Mouse (Mus musculus) kidney, embryonic 15.5 days (tissue): ENCODE measurements around the gene Depdc5. TPM values are rescaled to one million over a fixed set of nuclear protein-coding genes. Genes with fewer than 3 reads are reported as not detected.
"Not testable (repeated sequence)": the region's sequence is repeated elsewhere in the genome, so short reads cannot be mapped to it uniquely, and the experiment has no call there.

ENCODE experiments used
- ATAC-seq: fragments of 200-750 bp; cut with Nextera tagmentation; replicated peaks from 2 replicates; pipeline ENCODE4 v1.8.0; 2017; ENCODE audit warnings: moderate TSS enrichment; ENCODE audit not compliant: low FRiP score
- H3K27ac ChIP-seq: fragments of 300-500 bp; sonication (generic); 2 replicates; pipeline ENCODE4 v1.5.1; 2015; ENCODE audit warnings: mild to moderate bottlenecking, inconsistent platforms
- H3K27me3 ChIP-seq: fragments of 300-500 bp; sonication (generic); 2 replicates; pipeline ENCODE4 v1.6.1; 2015; ENCODE audit warnings: inconsistent platforms
- H3K36me3 ChIP-seq: fragments of 300-500 bp; sonication (generic); 2 replicates; pipeline ENCODE4 v1.6.1; 2015; ENCODE audit warnings: inconsistent platforms
- H3K4me1 ChIP-seq: fragments of 300-500 bp; sonication (generic); 2 replicates; pipeline ENCODE4 v1.6.1; 2015; ENCODE audit warnings: inconsistent platforms
- H3K4me2 ChIP-seq: fragments of 300-500 bp; sonication (generic); 2 replicates; pipeline ENCODE4 v1.6.1; 2015; ENCODE audit warnings: moderate library complexity, mild to moderate bottlenecking, inconsistent platforms
- H3K4me3 ChIP-seq: fragments of 300-500 bp; sonication (generic); replicated peaks from 2 replicates; pipeline ENCODE4 v1.5.1; 2015; ENCODE audit warnings: mild to moderate bottlenecking, inconsistent platforms
- H3K9ac ChIP-seq: fragments of 300-500 bp; sonication (generic); 2 replicates; pipeline ENCODE4 v1.6.1; 2015; ENCODE audit warnings: mild to moderate bottlenecking, inconsistent platforms
- H3K9me3 ChIP-seq: fragments of 300-500 bp; sonication (generic); replicated peaks from 2 replicates; pipeline ENCODE4 v1.6.1; 2016; ENCODE audit warnings: inconsistent platforms
- WGBS: fragments of 180-500 bp; shearing (Covaris S2); methylation state at CpG from one replicate; pipeline ENCODE4 v1.1.7; 2015; ENCODE audit warnings: mixed read lengths; 5-methylcytosine and 5-hydroxymethylcytosine counted together
- polyA plus RNA-seq: library from polyadenylated mRNA; unstranded; fragments of >200 nt; fragmentation: Nextera tagmentation; extraction: Ambion mirVana; gene quantifications from 2 replicates; pipeline ENCODE4 v1.2.1, GENCODE M21; 2015

The Depdc5 gene
- polyA plus RNA-seq, 1 experiment from 2014 or later, result 24.0 TPM

DNA sequence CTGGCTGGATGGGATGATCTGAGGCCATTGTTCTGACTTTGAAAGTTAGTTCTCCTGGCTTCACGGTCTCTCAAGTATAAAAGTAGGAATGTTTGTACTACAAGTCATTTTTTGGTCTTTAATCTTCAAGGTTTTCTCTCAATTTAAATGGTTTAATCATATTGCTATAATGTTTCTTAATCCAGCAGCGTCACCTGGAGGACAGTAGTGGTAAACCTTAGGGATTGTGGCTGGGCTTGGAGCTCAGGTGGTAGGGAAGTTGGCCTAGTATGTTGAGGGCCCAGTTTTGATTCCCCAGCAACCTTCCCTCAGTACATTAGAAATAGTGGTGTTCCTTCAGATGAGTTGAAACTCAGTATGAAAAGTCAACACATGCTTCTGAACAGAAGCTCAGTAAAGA, 158.1 kb downstream of the Depdc5 start:
- Histone ChIP-seq H3K27ac (no peak overlapping the region), H3K27me3 (no peaks in the 10 kb centered on the region), H3K36me3 (peaks cover 48% of the 10 kb centered on the region), H3K9me3 (no peaks in the 10 kb centered on the region), H3K4me2 (no peak overlapping the region), H3K4me3 (no peak overlapping the region), H3K9ac (no peak overlapping the region), H3K4me1 (peaks cover 37% of the 10 kb centered on the region)
- ATAC-seq, result no peak
- WGBS, result 89% methylated on average over 2 of the region's 2 CpGs

DNA sequence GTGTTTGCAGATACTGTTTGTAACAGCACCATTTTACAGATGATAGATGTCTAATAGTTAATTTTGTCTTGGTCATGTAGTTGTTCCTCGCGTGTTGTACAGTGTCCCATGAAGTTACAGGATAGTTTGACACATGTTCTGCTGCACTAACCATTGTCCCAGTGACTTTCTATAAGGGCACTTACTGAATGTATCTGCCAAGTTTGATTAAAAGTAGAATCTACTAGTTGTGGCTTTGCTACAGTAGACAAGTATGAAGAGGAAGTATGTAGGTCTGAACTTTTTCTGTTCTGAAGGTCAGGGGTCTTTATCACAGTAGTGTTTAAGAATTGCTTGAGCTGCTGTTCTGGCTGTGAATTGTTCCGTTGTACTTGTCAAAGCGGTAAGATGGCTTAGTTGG, 159.8 kb downstream of the Depdc5 start:
- Histone ChIP-seq H3K9me3 (no peaks in the 10 kb centered on the region), H3K4me3 (no peak overlapping the region), H3K9ac (no peak overlapping the region), H3K27me3 (no peaks in the 10 kb centered on the region), H3K4me2 (no peak overlapping the region), H3K36me3 (peaks cover 54% of the 10 kb centered on the region), H3K27ac (no peak overlapping the region), H3K4me1 (peaks cover 28% of the 10 kb centered on the region)
- whole genome bisulfite sequencing, result 92% methylated on average over 4 of the region's 4 CpGs
- no peak for ATAC-seq

DNA sequence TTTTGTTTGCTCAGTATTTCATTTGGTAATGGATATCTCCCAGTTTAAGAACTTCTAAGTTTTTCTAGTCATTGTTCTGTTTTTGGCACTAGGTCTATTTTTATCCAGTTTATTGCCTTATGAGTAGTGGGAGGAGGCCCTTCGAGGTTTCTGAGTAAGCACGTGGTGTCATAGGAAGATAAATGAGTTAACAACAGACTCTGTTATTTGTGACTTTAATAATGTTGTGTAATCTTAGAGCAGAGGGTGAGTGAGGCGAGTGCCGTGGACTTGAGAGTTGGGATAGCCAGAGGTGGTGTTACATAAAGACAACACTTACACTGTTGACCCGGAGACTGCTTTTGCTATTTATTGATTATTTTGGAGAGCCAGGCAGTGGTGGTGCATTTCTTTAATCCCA, 161.0 kb downstream of the Depdc5 start:
- H3K9me3 ChIP-seq, result no peaks in the 10 kb centered on the region
- H3K27ac ChIP-seq, result no peak overlapping the region
- H3K27me3 ChIP-seq, result no peaks in the 10 kb centered on the region
- H3K36me3 ChIP-seq, result peaks cover 65% of the 10 kb centered on the region
- H3K4me1 ChIP-seq, result peaks cover 27% of the 10 kb centered on the region
- 33% methylated on average over 5 of the region's 5 CpGs for WGBS
- H3K4me3 ChIP-seq, result no peak overlapping the region
- ATAC-seq, result no peak
- no peak overlapping the region for H3K4me2 ChIP-seq
- H3K9ac ChIP-seq, result no peak overlapping the region

DNA sequence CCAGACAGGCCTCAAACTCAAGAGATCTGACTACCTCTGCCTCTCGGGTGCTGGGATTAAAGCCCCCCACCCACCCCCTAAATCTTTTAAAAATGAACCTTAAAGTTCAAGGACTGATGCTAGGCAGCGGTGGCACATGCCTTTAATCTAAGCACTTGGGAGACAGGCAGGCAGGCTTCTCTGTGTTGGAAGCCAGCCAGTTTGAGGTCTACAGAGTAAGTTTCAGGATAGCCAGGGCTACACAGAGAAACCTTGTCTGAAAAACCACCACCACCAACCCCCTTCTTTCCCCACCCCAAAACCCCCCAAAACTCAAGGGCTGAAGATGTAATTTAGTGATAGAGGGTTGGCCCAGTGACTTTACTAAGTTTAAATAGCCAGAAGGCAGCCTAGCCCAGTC, 165.2 kb downstream of the Depdc5 start:
- H3K27ac ChIP-seq, result no peak overlapping the region
- no peak for ATAC-seq
- 79% methylated on average over 2 of the region's 2 CpGs for WGBS
- no peaks in the 10 kb centered on the region for H3K27me3 ChIP-seq
- H3K36me3 ChIP-seq, result peaks cover 44% of the 10 kb centered on the region
- H3K9me3 ChIP-seq, result no peaks in the 10 kb centered on the region
- no peak overlapping the region for H3K9ac ChIP-seq
- no peak overlapping the region for H3K4me2 ChIP-seq
- peaks cover 7% of the 10 kb centered on the region for H3K4me1 ChIP-seq
- H3K4me3 ChIP-seq, result no peak overlapping the region

DNA sequence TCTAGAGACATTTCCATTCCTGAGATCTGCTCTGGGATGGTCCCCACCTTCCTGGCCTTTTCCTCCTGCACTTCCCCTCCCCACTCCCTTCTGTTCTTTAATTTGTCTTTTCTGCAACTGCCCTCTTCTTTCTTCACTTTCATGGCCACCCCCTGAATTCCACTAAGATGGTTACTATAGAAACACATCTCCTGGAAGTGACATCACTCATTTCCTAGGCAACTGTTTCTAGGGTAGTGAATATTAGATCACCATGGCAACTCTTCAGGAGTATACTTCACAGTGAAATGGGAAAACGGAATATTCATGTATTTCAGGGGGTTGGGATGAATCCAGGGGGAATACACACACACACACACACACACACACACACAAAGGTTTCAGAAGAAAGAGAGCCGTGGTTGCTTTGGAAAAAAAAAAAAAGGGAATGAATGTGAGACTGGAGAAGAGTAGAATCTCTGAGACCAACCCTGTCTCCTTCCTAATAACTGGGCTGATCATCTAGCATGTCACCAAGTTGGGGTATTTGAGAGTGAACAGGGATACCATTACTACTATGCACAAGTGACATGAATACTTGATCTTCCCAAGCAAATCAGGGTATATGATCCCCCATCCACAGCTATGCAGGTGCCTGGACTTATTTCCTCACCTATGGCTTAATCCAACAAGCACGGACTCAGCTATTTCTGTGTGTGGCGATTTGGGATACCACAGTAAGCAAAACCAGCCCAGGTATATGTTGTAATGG, 167.1 kb downstream of the Depdc5 start:
- 65% methylated on average over 4 of the region's 4 CpGs for WGBS
- H3K9ac ChIP-seq, result no peak overlapping the region
- H3K4me1 ChIP-seq, result peaks cover 6% of the 10 kb centered on the region; the same call in 1 of the 2 replicates
- peaks cover 28% of the 10 kb centered on the region for H3K36me3 ChIP-seq
- no peak overlapping the region for H3K27ac ChIP-seq
- no peak overlapping the region for H3K4me3 ChIP-seq
- H3K9me3 ChIP-seq, result no peaks in the 10 kb centered on the region
- no peak overlapping the region for H3K4me2 ChIP-seq
- no peaks in the 10 kb centered on the region for H3K27me3 ChIP-seq
- ATAC-seq, result no peak

DNA sequence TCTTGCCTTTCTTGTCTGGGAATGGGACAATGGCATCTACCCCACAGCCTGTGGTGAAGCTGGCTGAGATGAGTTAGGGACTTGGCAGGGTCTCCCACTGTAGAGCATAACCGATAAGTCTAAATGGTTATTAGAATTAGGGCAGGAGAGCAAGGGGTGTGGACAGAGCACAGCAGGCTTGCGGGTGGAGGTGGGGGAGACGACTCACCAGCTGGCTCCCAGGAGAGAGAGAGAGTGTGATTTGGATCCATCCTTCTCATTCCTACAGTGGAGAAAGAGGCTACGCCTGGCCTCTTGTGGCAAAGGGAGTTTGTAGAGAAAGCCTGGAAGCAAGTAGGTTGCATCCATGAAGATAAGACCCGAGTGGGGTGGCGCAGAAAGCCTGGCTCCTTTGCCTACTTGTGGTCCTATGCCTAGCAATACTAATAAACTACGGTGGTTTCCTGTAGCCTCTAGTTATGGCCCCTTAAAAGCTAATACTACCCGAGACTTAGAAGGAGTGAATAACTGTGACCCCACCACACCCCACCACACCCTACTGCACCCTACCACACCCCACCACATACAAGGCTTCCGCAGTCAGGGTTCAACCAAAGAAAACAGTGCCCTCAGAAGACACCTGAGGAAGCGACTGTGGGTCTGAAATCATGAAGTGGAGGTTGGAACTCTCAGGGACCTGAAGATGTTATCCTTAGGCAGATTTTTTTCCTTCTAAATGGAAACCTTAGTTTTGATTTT, 168.7 kb downstream of the Depdc5 start:
- no peaks in the 10 kb centered on the region for H3K27me3 ChIP-seq
- H3K27ac ChIP-seq, result no peak overlapping the region
- H3K36me3 ChIP-seq, result peaks cover 19% of the 10 kb centered on the region
- 80% methylated on average over 10 of the region's 10 CpGs for WGBS
- no peak overlapping the region for H3K4me2 ChIP-seq
- ATAC-seq, result no peak
- H3K4me3 ChIP-seq, result no peak overlapping the region
- peaks cover 6% of the 10 kb centered on the region; the same call in 1 of the 2 replicates for H3K4me1 ChIP-seq
- H3K9me3 ChIP-seq, result no peaks in the 10 kb centered on the region
- no peak overlapping the region for H3K9ac ChIP-seq

DNA sequence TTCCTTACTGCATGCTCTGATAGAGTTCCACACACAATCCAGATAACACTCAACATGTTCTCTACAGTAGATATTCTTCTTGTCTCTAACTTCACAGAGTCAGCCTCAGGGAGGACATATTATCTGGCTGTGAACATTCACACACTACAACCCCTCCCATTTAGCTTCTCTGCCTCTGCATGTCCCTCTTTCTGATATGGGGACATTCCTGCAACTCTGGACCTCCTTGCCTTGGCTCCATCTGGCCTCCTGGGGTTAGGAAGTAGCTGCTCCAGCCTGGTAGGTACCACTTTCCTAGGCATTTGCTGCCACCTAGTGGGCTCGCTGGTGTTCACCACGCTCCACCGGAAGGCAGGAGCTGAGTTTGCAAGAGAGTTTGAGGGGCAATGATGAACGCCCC, 169.6 kb downstream of the Depdc5 start:
- no peak overlapping the region for H3K4me3 ChIP-seq
- 2% methylated on average over 4 of the region's 4 CpGs for WGBS
- peak; percentile 80 for ATAC-seq
- H3K9ac ChIP-seq, result no peak overlapping the region
- no peaks in the 10 kb centered on the region for H3K9me3 ChIP-seq
- no peaks in the 10 kb centered on the region for H3K27me3 ChIP-seq
- no peak overlapping the region for H3K4me2 ChIP-seq
- H3K4me1 ChIP-seq, result peaks cover 6% of the 10 kb centered on the region; the same call in 1 of the 2 replicates
- H3K27ac ChIP-seq, result no peak overlapping the region
- H3K36me3 ChIP-seq, result peaks cover 15% of the 10 kb centered on the region

DNA sequence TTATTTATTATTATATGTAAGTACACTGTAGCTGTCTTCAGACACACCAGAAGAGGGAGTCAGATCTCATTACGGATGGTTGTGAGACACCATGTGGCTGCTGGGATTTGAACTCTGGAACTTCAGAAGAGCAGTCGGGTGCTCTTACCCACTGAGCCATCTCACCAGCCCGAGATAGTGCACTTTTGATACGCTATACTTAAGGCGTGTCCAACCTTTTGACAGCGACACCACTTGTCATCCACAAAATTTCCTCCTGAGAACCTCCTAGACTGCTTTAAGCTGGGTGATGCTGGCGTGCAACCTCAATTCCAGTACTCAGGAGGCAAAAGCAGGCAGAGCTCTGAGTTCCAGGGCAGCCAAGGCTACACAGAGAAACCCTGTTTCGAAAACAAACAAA, 170.1 kb downstream of the Depdc5 start:
- WGBS, result 44% methylated on average over 8 of the region's 8 CpGs
- H3K27me3 ChIP-seq, H3K9me3 ChIP-seq, ATAC-seq, H3K4me2 ChIP-seq, H3K4me3 ChIP-seq, H3K9ac ChIP-seq, H3K27ac ChIP-seq, H3K4me1 ChIP-seq: not testable (repeated sequence)
- peaks cover 11% of the 10 kb centered on the region for H3K36me3 ChIP-seq

DNA sequence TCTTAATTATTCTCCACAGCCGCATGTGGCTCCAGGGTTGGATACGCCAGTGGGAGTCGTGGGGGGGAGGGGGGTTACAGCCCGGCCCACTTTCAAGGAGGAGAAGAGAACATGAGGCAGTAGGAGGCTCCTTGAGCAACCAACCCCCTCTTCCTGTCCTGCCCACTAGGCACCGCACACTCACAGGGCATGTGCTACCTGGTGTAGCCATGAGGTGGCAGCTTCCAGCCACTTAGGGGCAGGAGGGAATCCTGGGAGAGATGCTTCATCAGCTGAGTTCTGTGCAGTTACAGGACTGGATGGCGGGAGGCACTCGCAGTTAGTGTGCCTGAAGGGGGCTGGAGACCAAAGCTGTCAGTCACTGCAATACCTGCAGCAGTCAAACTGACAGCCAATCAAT, 170.6 kb downstream of the Depdc5 start:
- ATAC-seq, result no peak; the same call in 1 of the 2 replicates
- no peak overlapping the region for H3K4me3 ChIP-seq
- WGBS, result 15% methylated on average over 7 of the region's 7 CpGs

DNA sequence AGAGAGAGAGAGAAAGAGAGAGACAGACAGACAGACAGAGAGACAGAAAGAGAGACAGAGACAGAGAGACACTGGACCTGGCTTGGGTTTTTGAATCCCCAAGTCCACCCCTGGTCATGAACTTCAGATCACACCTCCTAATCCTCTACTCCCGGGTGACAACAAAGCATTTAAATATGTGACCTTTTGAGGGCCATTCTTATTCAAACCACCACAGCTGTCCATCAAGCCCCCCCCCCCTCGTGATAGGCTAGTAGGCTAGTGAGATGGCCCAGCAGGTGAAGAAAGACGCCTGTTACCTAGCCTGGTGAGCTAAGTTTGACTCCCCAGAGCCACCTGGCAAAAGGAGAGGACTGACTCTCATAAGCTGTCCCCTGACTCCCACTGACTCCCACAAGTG, 171.4 kb downstream of the Depdc5 start:
- WGBS, result 45% methylated on average over 3 of the region's 3 CpGs
- no peak for ATAC-seq

More for the DNA sequence above, 170.6 kb downstream of the Depdc5 start:
- Histone ChIP-seq H3K27me3 (no peaks in the 10 kb centered on the region), H3K4me1 (peaks cover 6% of the 10 kb centered on the region; the same call in 1 of the 2 replicates), H3K9me3 (no peaks in the 10 kb centered on the region), H3K36me3 (peaks cover 6% of the 10 kb centered on the region), H3K4me2 (no peak overlapping the region), H3K27ac (no peak overlapping the region), H3K9ac (no peak overlapping the region)

DNA sequence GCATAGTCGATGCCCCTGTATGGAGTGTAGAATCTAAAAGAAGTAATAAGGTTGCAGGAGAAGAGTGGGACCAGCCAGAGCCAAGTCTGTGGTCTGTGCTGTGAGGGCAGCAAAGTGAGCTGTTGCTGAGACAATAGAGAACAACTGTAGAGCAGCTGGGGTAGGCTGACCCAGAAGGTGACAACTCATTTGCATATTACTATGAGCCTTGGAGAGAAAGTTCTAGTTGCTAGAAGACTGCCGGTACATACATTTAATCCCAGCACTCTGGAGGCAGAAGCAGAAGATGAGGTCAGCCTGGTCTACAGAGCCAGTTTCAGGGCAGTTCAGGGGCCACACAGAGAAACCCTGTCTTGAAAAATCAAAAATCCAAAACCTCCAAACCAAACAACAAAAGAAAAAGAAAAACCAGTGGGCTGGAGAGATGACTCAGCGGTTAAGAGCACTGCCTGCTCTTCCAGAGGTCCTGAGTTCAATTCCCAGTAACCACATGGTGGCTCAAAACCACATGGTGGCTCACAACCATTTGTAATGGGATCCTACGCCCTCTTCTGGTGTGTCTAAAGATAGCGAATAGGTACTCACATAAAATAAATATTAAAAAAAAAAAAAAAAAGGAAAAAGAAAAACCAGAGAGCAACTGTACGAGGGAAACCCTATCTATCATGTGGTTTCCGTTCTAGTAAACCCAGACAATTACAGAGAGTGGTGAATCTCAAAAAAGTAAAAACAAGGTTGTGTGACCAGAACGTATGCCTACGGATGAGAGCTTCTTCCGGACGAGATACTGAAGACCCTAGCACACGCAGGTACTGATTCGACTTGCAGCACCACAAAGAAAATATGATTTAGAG, 175.4 kb downstream of the Depdc5 start:
- Histone ChIP-seq H3K4me1 (peaks cover 11% of the 10 kb centered on the region), H3K9me3 (no peaks in the 10 kb centered on the region), H3K36me3 (no peaks in the 10 kb centered on the region), H3K4me3 (no peak overlapping the region), H3K9ac (no peak overlapping the region), H3K27ac (no peak overlapping the region), H3K27me3 (no peaks in the 10 kb centered on the region), H3K4me2 (peak overlapping the region; percentile 60)
- 43% methylated on average over 13 of the region's 13 CpGs for WGBS
- ATAC-seq, result no peak

More for the DNA sequence above, 171.4 kb downstream of the Depdc5 start:
- Histone ChIP-seq H3K9ac (no peak overlapping the region), H3K36me3 (no peaks in the 10 kb centered on the region), H3K9me3 (no peaks in the 10 kb centered on the region), H3K4me2 (no peak overlapping the region), H3K4me3 (no peak overlapping the region), H3K27me3 (no peaks in the 10 kb centered on the region), H3K4me1 (peaks cover 9% of the 10 kb centered on the region), H3K27ac (no peak overlapping the region)

DNA sequence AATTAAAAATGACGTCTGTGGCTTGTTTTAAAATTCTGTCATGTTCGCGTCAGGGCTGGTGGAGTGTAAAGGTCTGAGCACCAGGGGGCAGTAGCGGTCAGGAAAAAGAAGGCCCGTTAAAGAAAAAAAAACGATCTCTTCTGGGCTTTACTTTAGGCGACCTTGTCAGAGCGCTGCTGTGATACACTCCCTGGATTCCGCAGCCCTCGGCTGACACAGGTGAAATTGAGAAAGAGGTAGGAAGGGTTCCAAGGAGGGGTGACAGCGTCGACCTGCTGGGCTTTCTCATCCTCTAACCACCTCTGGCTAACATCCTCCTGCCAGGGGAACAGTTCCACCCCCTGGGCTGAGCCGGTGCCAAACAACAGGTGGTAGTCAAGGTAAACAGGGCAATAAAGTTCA, 176.0 kb downstream of the Depdc5 start:
- H3K4me2 ChIP-seq, result peak overlapping the region; percentile 60
- no peaks in the 10 kb centered on the region for H3K9me3 ChIP-seq
- no peaks in the 10 kb centered on the region for H3K27me3 ChIP-seq
- no peaks in the 10 kb centered on the region for H3K36me3 ChIP-seq
- 2% methylated on average over 13 of the region's 13 CpGs for WGBS
- peak overlapping the region; percentile 27 for H3K4me3 ChIP-seq
- ATAC-seq, result no peak
- no peak overlapping the region for H3K27ac ChIP-seq
- H3K4me1 ChIP-seq, result peaks cover 8% of the 10 kb centered on the region
- H3K9ac ChIP-seq, result no peak overlapping the region
